Mouse (Mus musculus): ENCODE data around the gene Acin1. TPM values are rescaled to one million over a fixed set of nuclear protein-coding genes. Genes with fewer than 3 reads are reported as not detected.

Gene Acin1
- polyA plus RNA-seq, 1 experiment: 77.3 TPM

DNA sequence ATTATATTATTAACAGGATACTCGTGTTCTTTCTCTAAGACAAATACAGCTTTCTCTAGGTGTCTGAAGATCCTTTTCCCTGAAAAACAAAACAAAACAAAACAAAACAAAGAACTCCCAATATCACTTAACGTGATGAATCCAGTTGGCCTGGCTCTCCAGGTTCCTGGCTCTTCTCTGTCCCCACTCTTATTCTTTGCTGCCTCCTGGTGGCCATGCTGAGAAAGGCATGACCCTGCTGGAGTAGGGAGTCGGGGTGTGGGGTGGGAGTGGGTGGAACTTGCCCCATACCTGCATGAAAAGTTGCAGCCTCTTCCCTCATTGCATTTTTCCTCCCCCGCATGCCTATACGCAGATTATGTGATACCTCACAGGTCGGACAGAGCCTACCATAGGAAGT, 14.6 kb upstream of the Acin1 start:
- Histone ChIP-seq H3K79me2 (ENCODE audit: control insufficient read depth, insufficient read depth) (no peaks in the 10 kb centered on the region), H3ac (ENCODE audit: control insufficient read depth, insufficient read length) (no peak overlapping the region), H3K4me2 (ENCODE audit: low read depth) (no peak overlapping the region), H3K36me3 (ENCODE audit: control insufficient read depth, insufficient read depth) (no peaks in the 10 kb centered on the region), H3K27me3 (ENCODE audit: control insufficient read depth, insufficient read depth, insufficient read length) (peaks cover 22% of the 10 kb centered on the region), H3K4me3 (no peak overlapping the region)
- TF ChIP-seq REST (IDR thresholded peaks at IDR 0.05; ENCODE audit: insufficient read depth, insufficient read length) (no peak), MYOG (IDR thresholded peaks at IDR 0.05; ENCODE audit: control insufficient read depth in 1 of 3, insufficient read depth in 1 of 3, insufficient read length in 2 of 3, low read depth in 2 of 3) (no peak), SRF (IDR thresholded peaks at IDR 0.05; ENCODE audit: control insufficient read depth, insufficient read length, low read depth) (no peak), TCF12 (IDR thresholded peaks at IDR 0.05; ENCODE audit: insufficient read depth, poor library complexity, severe bottlenecking) (no peak)

DNA sequence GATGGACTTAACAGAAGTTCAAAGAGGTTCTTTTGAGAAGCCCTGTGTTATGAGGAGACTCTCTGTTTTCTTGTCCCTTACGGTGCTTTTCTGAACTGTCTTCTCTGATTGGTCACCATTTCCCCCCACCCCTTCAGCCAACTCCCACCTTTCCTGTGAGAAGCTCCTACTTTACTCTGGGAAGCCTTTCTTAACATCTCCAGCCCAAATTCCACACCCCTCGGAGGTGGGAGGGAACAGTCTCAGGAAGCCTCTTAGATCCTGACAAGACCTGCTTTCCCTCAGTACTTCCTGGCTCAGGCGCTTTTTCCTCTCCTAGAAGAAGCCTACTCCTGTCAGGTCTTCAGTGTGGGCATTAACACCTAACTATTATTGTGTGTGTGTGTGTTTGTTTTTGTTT, 12.9 kb upstream of the Acin1 start:
- H3K36me3 ChIP-seq (ENCODE audit: control insufficient read depth, insufficient read depth): no peaks in the 10 kb centered on the region
- no peaks in the 10 kb centered on the region for H3K79me2 ChIP-seq (ENCODE audit: control insufficient read depth, insufficient read depth)
- H3K27me3 ChIP-seq (ENCODE audit: control insufficient read depth, insufficient read depth, insufficient read length): peaks cover 12% of the 10 kb centered on the region
- no peak overlapping the region for H3ac ChIP-seq (ENCODE audit: control insufficient read depth, insufficient read length)
- H3K4me3 ChIP-seq: no peak overlapping the region
- TF ChIP-seq CEBPB (IDR thresholded peaks at IDR 0.05; ENCODE audit: insufficient read depth, poor library complexity, severe bottlenecking) (no peak), MYOD1 (IDR thresholded peaks at IDR 0.05; ENCODE audit: control insufficient read depth in 1 of 3, insufficient read length in 2 of 3, low read depth in 2 of 3) (no peak), MAX (IDR thresholded peaks at IDR 0.05; ENCODE audit: low read depth) (no peak), SRF (IDR thresholded peaks at IDR 0.05; ENCODE audit: control insufficient read depth, insufficient read length, low read depth) (no peak), POLR2A (IDR thresholded peaks at IDR 0.05; ENCODE audit: insufficient read length, low read depth) (no peak), USF1 (IDR thresholded peaks at IDR 0.05; ENCODE audit: low read depth) (no peak), TCF12 (IDR thresholded peaks at IDR 0.05; ENCODE audit: insufficient read depth, poor library complexity, severe bottlenecking) (no peak), REST (IDR thresholded peaks at IDR 0.05; ENCODE audit: insufficient read depth, insufficient read length) (no peak), POLR2AphosphoS2 (IDR thresholded peaks at IDR 0.05; ENCODE audit: insufficient read length, low read depth) (no peak), E2F4 (IDR thresholded peaks at IDR 0.05; ENCODE audit: insufficient read depth) (no peak), TCF3 (IDR thresholded peaks at IDR 0.05; ENCODE audit: insufficient read length, low read depth) (no peak), MYOG (IDR thresholded peaks at IDR 0.05; ENCODE audit: control insufficient read depth in 1 of 3, insufficient read depth in 1 of 3, insufficient read length in 2 of 3, low read depth in 2 of 3) (no peak)
- H3K4me2 ChIP-seq (ENCODE audit: low read depth): no peak overlapping the region

DNA sequence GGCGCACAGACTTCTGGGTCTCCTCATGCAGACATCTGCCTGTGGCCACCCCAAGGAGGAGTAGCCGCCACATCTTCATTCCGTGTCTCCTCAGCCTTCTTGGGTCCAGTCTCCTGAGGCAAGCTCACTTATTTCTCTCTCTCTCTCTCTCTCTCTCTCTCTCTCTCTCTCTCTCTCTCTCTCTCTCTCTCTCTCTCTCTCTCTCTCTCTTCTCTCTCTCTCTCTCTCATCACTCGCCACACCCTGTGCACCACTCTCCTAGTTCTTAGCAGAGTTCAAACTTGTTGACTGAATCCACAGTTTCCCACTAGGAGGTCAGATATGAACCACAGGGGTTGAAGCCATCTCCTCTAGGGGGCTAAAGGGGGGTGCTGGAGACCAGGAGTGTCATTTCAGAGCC, 12.0 kb upstream of the Acin1 start, which contains the start of gene Gm29776:
TSS of gene Gm29776 (minus strand) at position 101 of the 400 bp plus-strand sequence.
- Histone ChIP-seq H3K4me3 (no peak within 1 kb of the TSS), H3K27me3 (ENCODE audit: control insufficient read depth, insufficient read depth, insufficient read length) (peaks cover 12% of the 10 kb centered on the region), H3K79me2 (ENCODE audit: control insufficient read depth, insufficient read depth) (no peaks in the 10 kb centered on the region), H3ac (ENCODE audit: control insufficient read depth, insufficient read length) (no peak within 1 kb of the TSS), H3K36me3 (ENCODE audit: control insufficient read depth, insufficient read depth) (no peaks in the 10 kb centered on the region), H3K4me2 (ENCODE audit: low read depth) (no peak within 1 kb of the TSS)
- no peak for TF ChIP-seq TCF12 (IDR thresholded peaks at IDR 0.05; ENCODE audit: insufficient read depth, poor library complexity, severe bottlenecking)
- TF ChIP-seq TCF3 (IDR thresholded peaks at IDR 0.05; ENCODE audit: insufficient read length, low read depth): no peak
- TF ChIP-seq CEBPB (IDR thresholded peaks at IDR 0.05; ENCODE audit: insufficient read depth, poor library complexity, severe bottlenecking): no peak
- no peak for TF ChIP-seq MAX (IDR thresholded peaks at IDR 0.05; ENCODE audit: low read depth)
- TF ChIP-seq USF1 (IDR thresholded peaks at IDR 0.05; ENCODE audit: low read depth): no peak
- no peak for TF ChIP-seq REST (IDR thresholded peaks at IDR 0.05; ENCODE audit: insufficient read depth, insufficient read length)
- TF ChIP-seq POLR2A (IDR thresholded peaks at IDR 0.05; ENCODE audit: insufficient read length, low read depth): no peak
- no peak for TF ChIP-seq POLR2AphosphoS2 (IDR thresholded peaks at IDR 0.05; ENCODE audit: insufficient read length, low read depth)
- TF ChIP-seq MYOG (IDR thresholded peaks at IDR 0.05; ENCODE audit: control insufficient read depth in 1 of 3, insufficient read depth in 1 of 3, insufficient read length in 2 of 3, low read depth in 2 of 3): no peak
- TF ChIP-seq SRF (IDR thresholded peaks at IDR 0.05; ENCODE audit: control insufficient read depth, insufficient read length, low read depth): no peak
- no peak for TF ChIP-seq MYOD1 (IDR thresholded peaks at IDR 0.05; ENCODE audit: control insufficient read depth in 1 of 3, insufficient read length in 2 of 3, low read depth in 2 of 3)

DNA sequence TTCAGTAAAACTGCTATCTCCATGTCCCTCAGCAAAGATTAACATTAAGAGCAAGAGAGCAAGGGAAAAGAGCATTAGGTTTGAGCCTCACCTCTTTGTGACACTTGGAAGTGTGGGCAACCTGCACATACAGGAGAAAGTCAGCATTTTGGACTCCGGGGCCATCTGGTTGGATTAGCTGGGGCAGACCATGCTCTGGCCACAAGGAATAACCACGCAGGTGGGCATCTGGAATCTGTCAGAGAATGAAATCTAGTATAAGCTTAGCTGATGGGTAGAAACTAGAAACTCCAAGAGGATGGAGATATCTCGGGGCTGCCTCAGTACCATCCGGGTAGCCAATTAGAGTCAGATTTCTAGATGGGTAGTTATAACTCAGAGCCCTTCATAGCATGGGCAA, 10.0 kb upstream of the Acin1 start:
- TF ChIP-seq POLR2A (IDR thresholded peaks at IDR 0.05; ENCODE audit: insufficient read length, low read depth): no peak
- no peak for TF ChIP-seq MYOD1 (IDR thresholded peaks at IDR 0.05; ENCODE audit: control insufficient read depth in 1 of 3, insufficient read length in 2 of 3, low read depth in 2 of 3)
- no peak for TF ChIP-seq SRF (IDR thresholded peaks at IDR 0.05; ENCODE audit: control insufficient read depth, insufficient read length, low read depth)
- TF ChIP-seq USF1 (IDR thresholded peaks at IDR 0.05; ENCODE audit: low read depth): no peak
- no peak for TF ChIP-seq MYOG (IDR thresholded peaks at IDR 0.05; ENCODE audit: control insufficient read depth in 1 of 3, insufficient read depth in 1 of 3, insufficient read length in 2 of 3, low read depth in 2 of 3)
- no peak for TF ChIP-seq TCF12 (IDR thresholded peaks at IDR 0.05; ENCODE audit: insufficient read depth, poor library complexity, severe bottlenecking)
- no peak for TF ChIP-seq CEBPB (IDR thresholded peaks at IDR 0.05; ENCODE audit: insufficient read depth, poor library complexity, severe bottlenecking)
- TF ChIP-seq MAX (IDR thresholded peaks at IDR 0.05; ENCODE audit: low read depth): no peak
- TF ChIP-seq TCF3 (IDR thresholded peaks at IDR 0.05; ENCODE audit: insufficient read length, low read depth): no peak
- no peak overlapping the region for H3ac ChIP-seq (ENCODE audit: control insufficient read depth, insufficient read length)

DNA sequence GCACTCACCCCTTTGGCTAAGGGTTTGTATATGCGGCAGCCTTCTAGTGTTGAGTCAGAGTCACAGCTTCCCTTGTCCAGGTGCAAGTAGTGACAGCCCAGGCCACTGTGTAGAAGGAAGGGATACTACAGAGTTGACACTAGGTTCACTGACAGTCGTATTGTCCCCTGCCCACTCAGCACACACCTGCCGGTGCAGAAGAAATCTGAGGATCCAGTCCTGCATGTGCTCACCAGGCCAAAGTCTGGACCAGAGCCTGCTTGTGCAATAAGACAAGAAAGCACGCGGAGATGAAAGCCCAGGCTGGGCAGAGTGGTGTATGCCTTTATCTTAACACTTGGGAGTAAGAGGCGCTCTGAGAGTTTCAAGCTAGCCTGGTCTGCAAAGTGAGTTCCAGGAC, 8.3 kb upstream of the Acin1 start:
- no peak overlapping the region for H3ac ChIP-seq (ENCODE audit: control insufficient read depth, insufficient read length)
- no peak overlapping the region for H3K4me3 ChIP-seq
- no peak for TF ChIP-seq SRF (IDR thresholded peaks at IDR 0.05; ENCODE audit: control insufficient read depth, insufficient read length, low read depth)
- no peak for TF ChIP-seq REST (IDR thresholded peaks at IDR 0.05; ENCODE audit: insufficient read depth, insufficient read length)
- TF ChIP-seq POLR2A (IDR thresholded peaks at IDR 0.05; ENCODE audit: insufficient read length, low read depth): no peak
- TF ChIP-seq POLR2AphosphoS2 (IDR thresholded peaks at IDR 0.05; ENCODE audit: insufficient read length, low read depth): no peak
- TF ChIP-seq TCF12 (IDR thresholded peaks at IDR 0.05; ENCODE audit: insufficient read depth, poor library complexity, severe bottlenecking): no peak
- no peak for TF ChIP-seq USF1 (IDR thresholded peaks at IDR 0.05; ENCODE audit: low read depth)
- TF ChIP-seq E2F4 (IDR thresholded peaks at IDR 0.05; ENCODE audit: insufficient read depth): no peak
- TF ChIP-seq MAX (IDR thresholded peaks at IDR 0.05; ENCODE audit: low read depth): no peak
- no peak for TF ChIP-seq CEBPB (IDR thresholded peaks at IDR 0.05; ENCODE audit: insufficient read depth, poor library complexity, severe bottlenecking)
- TF ChIP-seq MYOD1 (IDR thresholded peaks at IDR 0.05; ENCODE audit: control insufficient read depth in 1 of 3, insufficient read length in 2 of 3, low read depth in 2 of 3): no peak
- no peak for TF ChIP-seq TCF3 (IDR thresholded peaks at IDR 0.05; ENCODE audit: insufficient read length, low read depth)
- no peak for TF ChIP-seq MYOG (IDR thresholded peaks at IDR 0.05; ENCODE audit: control insufficient read depth in 1 of 3, insufficient read depth in 1 of 3, insufficient read length in 2 of 3, low read depth in 2 of 3)
- peaks cover 7% of the 10 kb centered on the region for H3K36me3 ChIP-seq (ENCODE audit: control insufficient read depth, insufficient read depth)
- no peaks in the 10 kb centered on the region for H3K79me2 ChIP-seq (ENCODE audit: control insufficient read depth, insufficient read depth)
- H3K27me3 ChIP-seq (ENCODE audit: control insufficient read depth, insufficient read depth, insufficient read length): no peaks in the 10 kb centered on the region
- no peak overlapping the region for H3K4me2 ChIP-seq (ENCODE audit: low read depth)

More for the DNA sequence above, 10.0 kb upstream of the Acin1 start:
- Histone ChIP-seq H3K4me2 (ENCODE audit: low read depth) (no peak overlapping the region), H3K27me3 (ENCODE audit: control insufficient read depth, insufficient read depth, insufficient read length) (no peaks in the 10 kb centered on the region), H3K79me2 (ENCODE audit: control insufficient read depth, insufficient read depth) (no peaks in the 10 kb centered on the region), H3K4me3 (no peak overlapping the region), H3K36me3 (ENCODE audit: control insufficient read depth, insufficient read depth) (peaks cover 7% of the 10 kb centered on the region)

Measured in myocyte (in vitro differentiated cells).